Mouse (Mus musculus): Measurements from ENCODE around the gene Dab1. TPM values are rescaled to one million over a fixed set of nuclear protein-coding genes. Genes with fewer than 3 reads are reported as not detected.

Gene Dab1
- total RNA-seq, 2 experiments from 2014 or later = 132 to 158 TPM

DNA sequence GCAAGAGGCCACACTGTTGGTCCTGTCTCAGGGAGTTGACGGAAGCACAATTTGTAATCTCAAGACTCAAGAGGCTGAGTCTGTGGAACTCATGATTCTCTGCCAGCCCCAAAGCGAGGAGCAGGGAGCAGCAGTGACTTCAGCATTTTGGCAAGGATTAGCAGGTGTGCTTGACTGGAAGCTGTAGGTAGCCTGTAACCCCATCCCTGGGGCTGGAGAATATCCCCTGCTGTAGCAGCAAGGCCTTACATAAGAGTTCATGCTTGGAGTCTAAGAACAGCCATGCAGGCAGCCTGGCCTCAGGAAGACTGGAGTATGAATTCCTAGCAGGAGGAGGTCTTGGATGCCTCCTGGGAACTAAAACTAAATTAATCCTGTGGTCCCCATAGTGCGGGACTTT, 849.5 kb downstream of the Dab1 start:
- no peak for DNase-seq (ENCODE audit: extremely low spot score in 1 of 2, low spot score in 1 of 2)

DNA sequence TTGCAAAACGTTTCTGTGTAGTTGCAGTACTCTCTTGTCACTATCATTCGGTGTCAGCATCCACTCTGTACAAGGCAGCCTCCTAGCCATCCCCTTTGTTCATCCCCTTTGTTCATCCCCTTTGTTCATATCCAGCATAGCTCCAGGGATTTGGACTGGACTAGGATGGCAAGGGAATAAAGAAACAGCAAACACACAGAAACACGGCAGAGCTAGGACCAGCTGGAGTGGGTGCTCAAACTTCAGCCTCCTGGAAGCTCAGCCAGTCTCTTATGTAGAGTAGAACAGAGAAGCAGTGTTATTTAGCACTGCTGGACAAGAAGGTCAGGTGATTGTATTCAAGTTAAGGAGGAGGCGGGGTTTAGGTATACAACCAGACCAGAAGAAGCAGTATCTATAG, 853.8 kb downstream of the Dab1 start:
- DNase-seq (ENCODE audit: extremely low spot score in 1 of 2, low spot score in 1 of 2) = no peak

DNA sequence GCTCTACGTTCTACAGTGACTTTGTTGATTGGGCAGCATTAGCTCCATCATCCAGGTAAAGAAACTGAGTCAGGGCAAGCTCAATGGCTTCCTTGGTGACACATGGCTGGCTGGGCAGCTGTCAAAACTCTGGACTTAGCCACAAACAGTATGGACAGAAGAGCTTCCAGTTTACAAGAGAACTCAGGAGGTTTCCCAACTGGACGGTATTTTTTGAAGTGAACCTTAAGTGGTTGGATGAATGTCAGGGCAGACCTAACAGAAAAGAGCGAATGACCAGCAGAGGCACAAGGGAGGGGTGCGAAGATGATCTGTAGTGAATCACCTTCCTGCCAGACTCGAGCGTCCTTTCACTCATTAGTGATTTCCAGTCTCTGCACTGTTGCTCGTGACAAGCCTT, 857.7 kb downstream of the Dab1 start:
- no peak for DNase-seq (ENCODE audit: extremely low spot score in 1 of 2, low spot score in 1 of 2)

DNA sequence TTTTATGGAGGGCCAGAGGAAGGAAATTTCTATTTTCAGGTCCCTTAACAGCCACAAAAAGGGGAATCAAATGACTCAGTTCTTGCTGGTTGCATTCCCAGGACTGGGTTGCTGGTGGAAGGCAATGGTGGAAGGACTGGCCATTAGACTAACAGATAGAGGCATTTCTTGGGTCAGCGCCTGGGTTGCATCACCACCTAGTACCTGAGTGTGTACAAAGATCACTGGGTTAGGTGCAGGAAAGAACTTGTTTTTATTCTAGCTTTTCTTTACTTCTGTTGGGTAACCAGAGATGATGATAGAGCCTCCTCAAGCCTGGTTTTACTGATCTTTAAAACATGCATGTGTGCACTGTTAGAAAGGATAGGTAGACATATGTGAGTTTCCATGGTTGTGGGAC, 864.8 kb downstream of the Dab1 start:
- no peak for DNase-seq (ENCODE audit: extremely low spot score in 1 of 2, low spot score in 1 of 2)

DNA sequence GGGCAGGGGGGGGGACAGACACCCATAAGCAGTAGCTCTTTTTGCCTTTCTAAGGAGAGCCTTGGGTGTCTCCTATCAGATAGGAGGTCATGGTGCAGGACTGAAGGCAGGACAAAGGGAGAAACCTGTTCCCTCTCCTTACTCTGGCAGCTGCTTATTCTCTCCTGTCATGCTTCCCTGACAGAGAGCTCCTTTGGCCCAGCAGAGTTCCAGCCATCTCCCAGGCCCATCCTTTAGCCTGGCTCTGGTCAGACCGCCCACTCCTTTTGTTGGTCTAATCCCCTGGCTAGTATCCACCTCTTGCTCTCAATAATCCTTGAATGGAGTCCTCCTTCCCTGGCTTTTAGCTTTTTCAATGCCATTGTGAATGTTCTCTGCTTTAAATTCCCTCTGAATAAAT, 878.1 kb downstream of the Dab1 start:
- DNase-seq (ENCODE audit: extremely low spot score in 1 of 2, low spot score in 1 of 2) = no peak

DNA sequence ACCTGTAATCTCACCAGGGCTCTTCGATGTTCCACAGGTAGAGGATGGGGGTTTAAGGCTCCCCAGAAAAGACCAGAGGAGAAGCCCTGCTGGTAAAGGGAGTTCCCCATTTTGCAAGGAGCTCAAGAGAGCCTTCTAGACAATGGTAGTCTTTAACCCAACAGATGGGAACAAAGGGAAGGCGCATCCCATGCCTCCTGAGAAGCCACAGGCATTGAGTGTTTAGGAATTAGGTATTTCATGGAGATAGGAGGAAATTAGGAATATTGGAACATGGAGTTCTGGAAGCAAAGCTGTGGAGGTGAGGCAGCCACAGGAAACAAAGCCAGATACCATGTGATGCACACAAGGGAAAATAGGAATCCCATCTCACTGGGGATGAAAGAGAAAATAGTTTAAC, 881.0 kb downstream of the Dab1 start:
- DNase-seq (ENCODE audit: extremely low spot score in 1 of 2, low spot score in 1 of 2) = no peak

DNA sequence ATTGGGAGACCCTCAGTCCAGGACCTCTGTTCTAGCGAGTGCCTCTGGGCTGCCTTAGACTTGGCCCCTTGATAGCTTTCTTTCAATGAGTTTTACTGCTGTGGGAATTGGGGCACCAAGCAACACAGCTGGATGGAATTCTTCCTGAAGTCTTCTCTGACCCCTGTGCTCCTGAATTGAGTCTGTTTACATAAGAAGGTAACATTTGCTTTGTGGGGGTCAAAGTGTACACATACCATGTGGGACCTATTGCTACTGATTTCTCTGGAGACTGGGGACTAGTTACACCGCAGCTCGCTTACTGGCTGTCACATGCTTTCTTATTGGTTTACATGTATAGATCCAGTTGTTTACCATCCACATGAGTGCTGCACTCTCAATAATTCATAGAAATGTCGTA, 881.5 kb downstream of the Dab1 start:
- DNase-seq (ENCODE audit: extremely low spot score in 1 of 2, low spot score in 1 of 2) = no peak

DNA sequence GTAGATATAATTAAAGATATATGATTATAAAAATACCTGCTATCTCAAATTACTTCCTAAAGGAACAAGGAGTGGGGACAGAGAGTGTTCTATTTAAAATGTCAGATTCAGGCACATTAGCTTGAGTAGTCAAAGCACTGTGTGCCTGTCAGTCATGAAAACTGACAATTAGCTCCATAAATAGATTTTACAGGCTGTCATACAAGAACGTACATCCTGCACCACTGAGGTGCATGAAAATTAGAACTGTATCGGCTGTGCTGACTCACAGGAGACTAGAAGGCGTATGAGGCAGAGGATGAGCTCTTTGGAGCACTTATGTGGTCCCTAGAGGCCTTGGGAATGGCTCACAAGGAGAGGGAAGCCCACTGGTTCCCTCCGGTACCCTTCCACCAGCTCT, 882.1 kb downstream of the Dab1 start:
- DNase-seq (ENCODE audit: extremely low spot score in 1 of 2, low spot score in 1 of 2) = no peak

DNA sequence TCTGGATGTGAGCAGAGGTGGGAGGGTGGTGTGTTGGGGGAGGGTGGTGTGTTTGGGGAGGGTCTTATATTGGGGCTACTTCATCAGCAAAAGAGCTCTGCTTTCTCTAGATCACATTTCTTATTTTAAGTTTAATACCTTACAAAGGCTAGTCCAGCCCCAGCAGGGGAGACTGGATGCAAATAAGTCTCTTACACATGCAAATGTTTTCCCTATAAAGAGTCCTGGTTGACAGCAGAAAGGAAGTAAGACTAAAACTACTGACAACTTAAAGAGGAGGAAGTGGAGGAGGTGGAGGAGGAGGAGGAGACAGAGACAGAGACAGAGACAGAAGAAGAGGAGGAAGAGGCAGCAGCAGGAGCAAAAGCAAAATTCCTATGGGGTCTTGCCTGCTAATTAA, 885.8 kb downstream of the Dab1 start:
- no peak for DNase-seq (ENCODE audit: extremely low spot score in 1 of 2, low spot score in 1 of 2)

DNA sequence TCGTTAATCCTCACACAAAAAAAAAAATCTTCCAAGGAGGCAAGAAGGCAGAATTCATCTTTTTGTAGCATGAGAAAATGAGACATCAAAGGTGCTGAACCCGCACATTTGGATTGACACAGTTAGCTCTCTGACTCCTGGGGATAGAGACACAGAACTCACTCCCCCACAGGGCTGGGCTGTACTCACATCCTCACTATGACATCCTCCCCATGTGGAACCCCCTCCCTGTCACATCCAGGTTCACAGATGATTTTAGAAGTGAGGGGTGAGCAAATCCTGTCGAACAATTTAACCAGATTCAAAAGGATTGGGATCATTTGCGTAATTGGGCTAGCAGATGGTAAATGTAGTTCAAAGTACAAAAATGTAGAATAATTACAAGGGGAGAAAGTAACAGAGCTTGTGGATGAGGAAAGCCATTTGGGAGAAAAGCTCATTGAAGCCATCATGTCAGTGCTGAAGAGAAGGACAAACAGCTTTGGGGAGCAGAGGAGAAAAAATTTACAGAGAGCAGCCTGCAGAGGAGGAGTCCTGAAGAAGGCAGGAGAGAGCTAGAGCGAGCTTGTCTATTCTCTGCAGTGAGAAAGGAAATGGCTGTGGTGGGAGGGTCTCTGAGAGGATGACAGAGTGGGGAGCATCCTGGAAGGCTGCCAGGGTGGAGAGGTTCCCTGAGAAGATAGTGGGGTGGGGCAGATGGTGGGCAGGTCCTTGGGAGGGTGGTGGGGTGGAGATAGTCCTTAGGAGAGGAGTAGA, 890.2 kb downstream of the Dab1 start:
- DNase-seq (ENCODE audit: extremely low spot score in 1 of 2, low spot score in 1 of 2) = no peak

DNA sequence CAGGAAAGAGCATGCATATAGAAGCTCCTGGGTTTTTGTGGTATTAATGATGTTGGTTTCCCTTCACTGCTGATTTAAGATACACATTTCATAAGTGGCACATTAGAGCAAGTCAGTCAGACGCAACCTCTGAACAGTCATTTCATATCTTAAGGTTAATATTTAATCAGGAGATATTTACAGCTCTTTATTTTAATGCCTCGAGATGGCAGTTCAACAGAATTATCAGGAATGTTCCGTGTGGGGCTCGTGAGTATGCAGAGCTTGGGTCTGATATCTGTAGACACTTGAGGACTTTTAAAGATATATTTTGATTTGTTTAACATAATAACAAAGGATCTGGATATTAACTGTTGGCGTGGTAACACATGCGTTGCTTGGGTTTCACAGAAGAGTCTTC, 892.7 kb downstream of the Dab1 start:
- DNase-seq (ENCODE audit: extremely low spot score in 1 of 2, low spot score in 1 of 2) = no peak

DNA sequence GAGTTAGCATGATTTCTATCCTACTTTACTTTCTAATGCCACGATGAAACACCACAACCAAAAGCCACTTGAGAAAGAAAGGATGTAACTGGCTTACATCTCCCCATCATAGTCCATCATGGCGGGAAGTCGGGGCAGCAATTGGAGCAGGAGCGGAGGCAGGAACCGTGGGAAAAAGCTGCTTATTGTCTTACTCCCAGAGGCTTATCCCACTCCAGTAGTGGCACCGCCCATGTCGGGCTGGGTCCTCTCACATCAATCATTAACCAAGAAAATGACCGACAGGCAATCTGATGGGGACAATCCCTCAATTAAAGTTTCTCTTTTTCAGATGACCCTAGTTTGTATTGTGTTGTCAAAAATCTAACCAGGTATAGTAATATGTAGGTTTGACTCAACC, 893.4 kb downstream of the Dab1 start:
- no peak for DNase-seq (ENCODE audit: extremely low spot score in 1 of 2, low spot score in 1 of 2)

DNA sequence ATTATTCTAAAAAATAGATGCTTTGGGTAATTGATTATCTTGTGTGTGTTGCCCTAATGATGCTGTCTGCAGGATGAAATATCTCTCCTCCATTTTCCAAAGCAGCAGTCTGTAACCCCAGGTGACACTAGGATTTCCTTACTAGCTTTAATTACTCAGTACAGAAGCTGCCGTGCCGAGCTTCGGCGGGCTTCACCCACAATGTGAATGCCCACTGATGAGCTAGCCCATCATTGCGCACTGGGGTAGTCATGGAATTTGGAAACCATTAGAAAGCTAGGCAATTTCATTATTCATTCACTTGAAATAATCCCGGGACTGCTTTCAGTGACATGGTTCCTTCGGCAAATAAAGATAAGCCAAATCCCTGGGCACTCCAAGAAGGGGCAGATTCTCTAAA, 894.5 kb downstream of the Dab1 start:
- DNase-seq (ENCODE audit: extremely low spot score in 1 of 2, low spot score in 1 of 2) = no peak

DNA sequence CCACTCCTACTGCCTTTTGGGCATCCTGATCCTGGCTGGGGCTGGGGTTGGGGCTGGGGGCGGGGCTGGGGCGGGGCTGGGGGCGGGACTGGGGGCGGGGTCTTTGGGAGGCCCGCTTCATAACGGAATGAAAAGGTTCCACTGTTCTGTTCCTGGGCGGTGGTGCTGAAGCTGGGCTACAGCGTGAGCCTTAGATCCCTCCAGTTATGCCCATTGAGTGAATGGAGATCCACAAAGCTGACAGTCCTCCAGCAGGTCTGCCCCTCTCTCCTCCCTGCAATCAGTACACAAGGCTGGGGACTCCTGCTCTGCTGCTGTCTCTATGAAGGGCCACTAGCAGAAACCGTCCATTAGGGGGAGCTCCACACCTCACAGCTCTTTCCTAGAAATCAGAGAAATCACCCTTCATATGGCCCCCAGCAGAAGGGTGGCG, 895.4 kb downstream of the Dab1 start:
- peak in 1 of 2 experiments; percentile 38 for DNase-seq (ENCODE audit: extremely low spot score in 1 of 2, low spot score in 1 of 2)

DNA sequence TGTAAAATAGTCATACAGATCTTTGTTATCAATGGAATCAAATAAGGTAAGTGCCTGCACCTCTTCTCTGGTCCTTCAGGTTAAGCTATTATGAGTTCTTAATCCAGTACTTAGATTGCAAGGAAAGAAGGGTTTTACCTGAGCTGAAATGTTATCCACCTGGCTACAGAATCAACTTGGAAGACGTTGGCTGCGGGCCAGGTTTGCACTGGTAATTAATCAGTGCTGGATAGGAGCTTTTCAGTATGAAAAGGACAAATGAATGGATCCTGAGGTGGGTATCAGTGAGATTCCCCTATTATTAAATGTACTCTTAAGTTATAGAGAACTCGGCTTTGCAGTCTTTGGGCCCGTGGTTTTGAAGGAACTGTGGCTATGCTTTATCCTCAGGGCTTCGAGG, 896.5 kb downstream of the Dab1 start:
- no peak for DNase-seq (ENCODE audit: extremely low spot score in 1 of 2, low spot score in 1 of 2)

DNA sequence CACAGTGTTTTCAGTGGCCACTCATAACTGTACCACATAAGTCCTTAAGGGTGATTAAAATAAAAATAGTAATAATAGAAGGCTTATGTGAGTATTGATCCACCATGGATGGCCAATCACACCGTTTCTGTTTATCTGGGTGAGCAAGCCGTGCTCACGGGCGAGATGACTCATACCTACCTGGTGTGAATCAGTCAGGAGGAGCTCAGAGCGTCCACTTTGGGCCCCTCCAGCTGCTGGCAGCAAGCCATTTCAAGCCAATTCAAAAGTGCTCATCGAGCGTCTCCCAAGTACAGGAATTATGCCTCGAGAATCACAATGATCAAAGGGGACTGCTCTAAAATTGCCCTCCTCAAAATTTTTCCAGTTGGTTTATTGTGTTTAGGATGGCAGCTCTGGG, 903.2 kb downstream of the Dab1 start:
- DNase-seq (ENCODE audit: extremely low spot score in 1 of 2, low spot score in 1 of 2) = no peak

DNA sequence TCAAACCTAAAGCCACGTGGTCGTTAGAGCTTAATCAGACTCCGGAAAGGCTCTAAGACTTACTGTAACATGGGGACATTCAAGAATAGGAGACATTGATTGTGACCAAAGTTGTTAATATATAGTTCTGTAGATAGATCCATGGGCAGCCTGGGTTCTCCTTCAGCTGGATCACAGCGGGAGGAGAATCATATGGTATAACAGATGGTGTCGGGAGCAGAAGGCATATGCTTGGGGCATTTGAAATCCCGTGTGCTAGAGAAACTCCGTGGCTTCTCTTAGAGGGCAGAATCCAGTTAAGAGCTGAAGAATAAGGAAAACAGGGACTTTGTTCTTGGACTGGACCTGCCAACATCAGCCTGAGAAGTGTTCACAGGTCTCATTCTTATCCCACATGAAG, 904.6 kb downstream of the Dab1 start:
- DNase-seq (ENCODE audit: extremely low spot score in 1 of 2, low spot score in 1 of 2) = no peak

DNA sequence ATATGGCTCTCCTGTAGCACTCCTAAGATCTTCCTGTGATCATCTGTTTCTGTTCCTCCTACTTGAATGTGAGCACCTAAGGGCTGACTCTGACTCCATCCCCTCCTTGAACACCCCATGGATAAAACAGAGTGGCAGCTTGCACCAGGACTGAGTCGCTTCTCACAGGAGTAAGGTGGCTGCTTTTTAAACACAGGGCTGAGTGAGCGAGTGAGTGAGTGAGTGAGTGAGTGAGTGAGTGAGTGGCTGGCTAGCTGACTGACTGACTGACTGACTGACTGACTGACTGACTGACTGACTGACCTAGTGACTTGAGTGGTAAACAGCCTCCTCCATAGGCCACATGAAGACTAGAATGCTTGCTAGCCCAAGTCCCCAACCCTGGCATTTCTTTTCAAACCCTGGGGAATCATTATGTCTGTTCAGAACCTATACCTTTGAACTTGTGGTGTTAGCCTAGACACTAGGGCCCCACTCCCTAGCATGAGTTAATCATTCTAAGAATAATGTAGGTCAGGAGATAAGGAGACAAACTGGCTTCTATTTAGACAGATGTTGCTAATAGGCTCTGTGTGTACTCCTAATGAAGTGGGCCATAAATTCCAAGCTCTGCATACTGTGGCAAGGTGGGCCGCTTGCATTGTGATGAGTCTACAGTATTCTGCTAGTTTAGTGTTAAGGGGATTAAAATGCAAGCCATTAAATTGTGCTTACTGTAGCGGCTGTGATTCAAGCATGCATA, 910.9 kb downstream of the Dab1 start:
- DNase-seq (ENCODE audit: extremely low spot score in 1 of 2, low spot score in 1 of 2) = no peak

DNA sequence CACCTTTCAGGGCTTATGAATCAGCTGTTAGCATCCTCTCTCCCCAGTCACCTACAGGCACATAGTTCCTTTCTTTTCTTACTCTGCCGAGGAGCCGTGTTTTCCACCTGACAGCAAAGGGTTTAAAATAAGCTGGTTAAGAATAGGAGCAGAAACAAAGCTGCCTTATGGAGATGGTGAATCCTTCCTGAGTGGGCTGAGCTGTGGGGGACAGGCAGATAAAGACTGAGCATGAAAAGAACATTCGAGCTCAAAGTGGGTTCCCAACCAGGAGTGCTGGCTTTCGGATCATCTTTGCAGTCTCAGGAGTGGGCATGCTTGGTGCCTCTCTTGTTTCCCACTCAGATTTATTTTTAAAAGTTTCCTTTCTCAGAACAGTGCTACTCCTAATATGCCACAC, 913.7 kb downstream of the Dab1 start:
- DNase-seq (ENCODE audit: extremely low spot score in 1 of 2, low spot score in 1 of 2) = no peak

DNA sequence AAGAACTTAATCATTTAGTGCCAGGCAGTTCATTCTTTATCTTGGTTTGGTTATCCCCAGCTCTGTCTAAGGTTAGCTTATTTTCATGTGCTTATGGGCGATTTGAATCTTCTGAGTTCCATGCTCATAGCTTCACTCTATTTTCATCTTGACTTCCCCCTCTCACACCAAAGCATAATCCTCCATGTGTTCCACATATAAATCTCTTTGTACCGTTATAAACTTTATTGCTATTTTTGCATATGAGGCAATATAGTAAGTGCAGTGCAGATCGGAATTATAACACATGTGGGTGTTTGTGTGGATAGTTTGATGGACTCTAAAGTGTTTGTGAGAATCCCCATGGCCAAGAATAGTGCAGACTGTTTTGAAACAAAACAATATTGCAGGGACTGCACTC, 919.3 kb downstream of the Dab1 start:
- no peak for DNase-seq (ENCODE audit: extremely low spot score in 1 of 2, low spot score in 1 of 2)

DNA sequence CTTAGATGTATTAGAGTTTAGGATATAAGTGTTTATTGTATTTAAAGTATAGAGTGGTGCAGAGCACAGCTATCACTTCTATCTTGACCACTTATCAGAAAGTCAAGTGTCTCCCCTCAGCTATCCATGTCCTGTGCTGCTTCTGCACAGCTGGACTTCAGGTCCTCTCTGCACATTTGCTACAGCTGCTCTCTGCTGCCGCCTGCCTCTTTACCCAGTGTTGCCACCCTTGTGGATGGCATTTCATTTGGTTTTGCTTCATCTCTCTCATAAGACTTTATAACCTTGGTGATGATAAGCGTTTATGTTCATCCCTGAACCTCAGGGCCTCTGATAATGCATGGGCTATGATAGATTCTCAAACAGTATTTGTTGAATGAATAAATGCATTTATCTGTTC, 919.9 kb downstream of the Dab1 start:
- no peak for DNase-seq (ENCODE audit: extremely low spot score in 1 of 2, low spot score in 1 of 2)

DNA sequence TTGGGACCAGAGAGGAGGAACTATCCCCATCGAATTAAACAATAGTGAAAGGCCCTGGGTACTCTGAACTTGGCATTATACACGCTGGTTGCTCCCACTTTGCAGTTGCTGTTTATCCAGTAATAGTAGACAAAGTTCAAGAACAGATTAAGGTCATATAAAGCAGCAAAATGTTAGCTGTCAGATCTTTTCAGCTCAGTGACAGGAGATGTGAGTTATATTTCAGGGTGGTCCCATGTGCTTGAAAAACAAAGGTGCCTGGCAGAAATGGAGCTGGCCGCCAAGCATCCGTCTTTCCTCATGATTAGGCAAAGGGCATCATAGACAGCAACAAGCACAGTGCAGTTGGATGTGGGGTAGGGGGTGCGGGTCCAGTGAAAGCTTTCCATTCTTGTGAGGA, 927.9 kb downstream of the Dab1 start:
- no peak for DNase-seq (ENCODE audit: extremely low spot score in 1 of 2, low spot score in 1 of 2)
